Mouse (Mus musculus) testis, adult 2 months (tissue): Measurements from ENCODE around the gene Tcam1.

Experiments
- CTCF ChIP-seq: fragments of 200-500 bp; IDR thresholded peaks from 2 replicates; pipeline ENCODE4 v1.5.1; 2012; ENCODE audit warnings: low read depth, mild to moderate bottlenecking, inconsistent platforms, low read length, moderate library complexity; ENCODE audit not compliant: control insufficient read depth, insufficient read depth, insufficient replicate concordance
- POLR2A ChIP-seq: fragments of 200-500 bp; IDR thresholded peaks from 2 replicates; pipeline ENCODE4 v1.6.1; 2012; ENCODE audit warnings: low read depth, mild to moderate bottlenecking, inconsistent platforms, low read length, moderate library complexity; ENCODE audit not compliant: control insufficient read depth

GRCm38 (mm10) chr11:106264988-106265387 is 11.5 kb upstream of the Tcam1 start:
- TF ChIP-seq CTCF (no peak), POLR2A (no peak)
